Mouse (Mus musculus) Muller cell, postnatal 12 days (primary cell): ENCODE results near the gene Camk1d.

Experiments
- DNase-seq: peaks from one replicate; pipeline ENCODE4 v3.0.0-alpha.2; 2015; ENCODE audit errors: inconsistent ontology term

Camk1d gene

DNA sequence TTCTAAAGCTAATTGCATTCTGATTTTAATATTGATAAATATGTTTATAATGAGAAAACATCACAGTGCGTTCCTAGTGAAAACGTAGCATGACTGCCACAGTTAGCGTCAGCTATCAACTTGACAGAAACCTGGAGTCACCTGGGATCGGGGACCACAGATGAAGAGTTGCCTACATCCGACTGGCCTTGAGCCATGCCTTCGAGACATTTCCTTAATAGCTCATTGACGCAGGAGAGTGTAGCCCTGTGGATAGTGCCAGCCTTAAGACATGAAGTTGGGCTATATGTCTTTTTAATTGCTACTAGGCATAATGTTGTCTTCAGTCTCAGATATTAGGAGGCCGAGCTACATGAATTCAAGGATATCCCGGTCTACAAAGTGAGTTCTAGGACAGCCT lies 315.8 kb downstream of the Camk1d start:
- DNase-seq = no peak

DNA sequence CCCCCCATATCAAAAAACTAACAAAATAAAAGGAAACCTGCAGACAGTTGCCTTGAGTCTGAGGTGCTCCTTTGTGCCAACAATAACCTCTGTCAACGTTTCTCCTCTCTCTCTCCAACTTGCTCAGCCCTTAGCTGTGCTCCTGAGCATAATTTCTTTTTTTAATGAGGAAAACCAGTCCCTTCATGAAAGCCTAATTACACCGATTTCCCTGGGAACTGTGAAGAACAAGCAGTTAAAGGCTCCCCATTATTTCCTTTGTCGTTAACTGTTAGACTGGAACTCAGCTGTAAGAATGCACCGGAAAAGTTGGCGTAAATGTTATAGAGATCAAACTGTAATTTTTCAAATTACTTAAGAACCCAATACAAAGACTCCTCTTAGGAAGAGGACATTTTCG lies 316.3 kb downstream of the Camk1d start:
- DNase-seq = peak; percentile 73

GRCm38 (mm10) chr2:5397468-5397867 lies 316.8 kb downstream of the Camk1d start:
- no peak for DNase-seq

- no peak for DNase-seq
Observed at GRCm38 (mm10) chr2:5396415-5396814, 317.9 kb downstream of the Camk1d start.

DNA sequence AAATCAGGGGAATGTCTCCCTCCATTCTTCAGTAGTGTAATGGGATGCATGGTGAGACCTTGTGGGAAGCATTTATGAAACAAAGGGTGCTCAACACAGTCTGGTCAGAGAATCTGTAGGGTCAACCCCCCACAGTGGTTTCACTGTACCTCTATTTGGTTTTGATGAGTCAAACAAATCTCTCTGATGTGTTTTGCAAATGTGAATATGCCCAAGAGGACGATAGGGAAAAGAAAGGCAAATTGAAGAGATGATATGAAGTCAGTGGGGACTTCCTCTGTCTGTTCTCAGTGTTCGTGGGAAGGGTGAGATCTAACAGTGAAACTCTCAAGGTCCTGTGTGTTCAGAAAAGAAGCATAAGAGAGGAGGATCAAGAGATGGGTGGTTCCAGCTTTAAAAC lies 318.4 kb downstream of the Camk1d start:
- no peak for DNase-seq

DNA sequence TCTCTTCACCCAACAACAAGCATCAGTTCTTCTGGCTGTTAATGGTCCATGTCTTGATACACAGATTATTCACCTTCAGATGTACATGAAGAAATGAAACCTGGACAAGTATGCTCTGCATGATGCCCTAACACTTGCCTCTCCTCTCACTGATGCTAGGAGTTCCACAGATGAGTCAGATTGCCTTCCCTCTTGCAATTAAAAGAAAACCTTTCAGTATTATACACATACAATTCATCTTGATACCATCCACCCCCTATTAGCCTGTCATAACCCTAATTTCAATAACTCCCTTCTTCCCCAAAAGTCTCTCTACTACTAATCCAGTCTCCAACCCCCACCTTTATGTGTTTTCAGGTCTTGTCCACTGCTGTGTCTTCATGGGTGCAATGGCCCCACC lies 321.4 kb downstream of the Camk1d start:
- no peak for DNase-seq

- no peak for DNase-seq
Observed at GRCm38 (mm10) chr2:5392470-5392869, 321.8 kb downstream of the Camk1d start.

DNA sequence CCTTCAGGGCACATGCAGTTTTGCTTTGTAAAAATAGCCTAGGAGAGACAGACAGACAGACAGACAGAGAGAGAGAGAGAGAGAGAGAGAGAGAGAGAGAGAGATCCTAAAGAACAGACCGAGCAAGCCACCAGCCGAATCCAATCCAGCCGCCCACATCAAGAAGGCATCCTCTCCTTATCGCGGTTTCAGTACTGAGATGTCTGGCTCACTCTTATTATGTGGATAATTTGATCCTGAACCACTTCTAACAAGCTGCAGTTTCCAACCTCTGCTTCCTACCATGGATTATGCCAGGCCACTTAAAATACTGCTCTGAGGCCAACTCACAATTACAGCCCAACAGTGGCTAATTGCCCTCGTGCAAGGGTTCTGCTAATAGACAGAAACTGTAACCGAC lies 325.9 kb downstream of the Camk1d start:
- DNase-seq = no peak

DNA sequence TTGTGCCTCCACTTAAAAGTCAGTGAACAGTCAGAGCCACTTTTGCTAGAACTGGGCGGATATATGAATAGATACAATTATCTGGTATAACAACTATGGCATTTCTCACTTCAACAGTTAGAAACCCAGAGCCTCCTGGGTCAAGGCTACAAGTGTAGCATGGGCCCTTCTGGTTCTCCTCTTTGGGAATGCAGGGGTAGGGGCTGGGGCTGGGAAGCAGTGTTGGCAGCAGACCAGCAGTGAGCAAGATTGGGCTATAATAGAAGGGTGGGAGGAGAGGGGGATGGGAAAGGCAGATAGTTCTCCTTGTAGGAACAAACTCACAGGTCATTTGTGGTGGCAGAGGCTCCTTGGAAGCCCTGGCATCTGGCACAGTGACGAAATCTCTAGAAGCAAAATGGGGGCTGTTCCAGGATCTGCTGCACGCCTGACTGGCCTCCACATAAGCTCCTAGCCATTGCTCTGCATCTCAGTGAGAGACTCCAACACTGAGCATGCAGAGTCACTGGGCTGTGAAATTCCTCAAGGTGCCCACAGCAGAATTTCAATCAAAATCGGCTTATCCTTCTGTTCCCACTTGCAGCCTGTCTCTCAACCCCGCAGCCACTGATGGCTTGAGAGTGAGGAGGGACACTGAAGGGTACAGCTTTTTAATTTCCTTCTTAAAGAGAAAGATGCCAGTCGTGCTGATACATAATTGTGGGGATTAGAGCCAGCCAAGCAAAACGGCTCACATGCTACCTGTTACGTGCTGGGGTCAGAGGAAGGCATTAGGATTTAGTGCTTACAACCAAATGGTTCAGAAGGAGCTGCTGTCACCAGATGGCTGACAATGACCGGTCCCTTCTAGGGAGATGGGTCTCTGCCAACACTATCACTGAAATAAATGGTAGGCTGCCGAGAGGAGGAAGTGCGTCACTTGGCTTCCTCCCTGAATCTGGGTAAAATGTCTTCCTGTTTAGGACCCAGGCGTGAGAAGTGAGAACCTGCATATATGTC lies 332.3 kb downstream of the Camk1d start:
- peak; percentile 65 for DNase-seq

- no peak for DNase-seq
Observed at GRCm38 (mm10) chr2:5380973-5381372, 333.3 kb downstream of the Camk1d start.

- DNase-seq = peak; percentile 69
Observed at GRCm38 (mm10) chr2:5378922-5379321, 335.4 kb downstream of the Camk1d start.

- DNase-seq = no peak
Observed at GRCm38 (mm10) chr2:5378066-5378672, 336.1 kb downstream of the Camk1d start.

DNA sequence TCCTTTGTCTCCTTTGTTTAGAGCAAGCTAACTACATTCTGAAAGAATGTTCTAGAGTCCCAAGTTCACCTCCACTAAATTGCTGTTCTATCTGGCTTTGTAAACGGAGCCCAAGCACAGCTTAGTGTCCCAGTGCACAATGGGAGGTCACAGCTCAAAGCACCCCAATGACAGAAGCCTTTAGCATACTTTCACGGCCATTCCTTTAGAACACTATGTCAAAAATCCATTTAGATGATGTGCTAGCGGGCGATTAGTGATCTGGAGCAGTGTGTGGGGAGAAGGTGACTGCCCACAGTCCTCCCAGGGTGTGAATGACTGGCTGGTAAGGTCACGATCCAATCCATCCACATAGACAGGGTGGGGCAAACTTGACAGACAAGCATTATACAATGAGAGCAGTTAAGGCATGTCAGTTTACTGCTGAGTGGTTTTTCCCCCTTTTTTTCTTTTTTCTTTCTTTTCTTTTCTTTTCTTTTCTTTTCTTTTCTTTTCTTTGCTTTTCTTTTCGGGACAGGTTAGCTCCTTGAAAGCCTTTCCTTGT lies 341.4 kb downstream of the Camk1d start:
- DNase-seq = no peak

GRCm38 (mm10) chr2:5371316-5371715 lies 343.0 kb downstream of the Camk1d start:
- no peak for DNase-seq

- peak; percentile 77 for DNase-seq
Observed at GRCm38 (mm10) chr2:5370591-5370990, 343.7 kb downstream of the Camk1d start.

DNA sequence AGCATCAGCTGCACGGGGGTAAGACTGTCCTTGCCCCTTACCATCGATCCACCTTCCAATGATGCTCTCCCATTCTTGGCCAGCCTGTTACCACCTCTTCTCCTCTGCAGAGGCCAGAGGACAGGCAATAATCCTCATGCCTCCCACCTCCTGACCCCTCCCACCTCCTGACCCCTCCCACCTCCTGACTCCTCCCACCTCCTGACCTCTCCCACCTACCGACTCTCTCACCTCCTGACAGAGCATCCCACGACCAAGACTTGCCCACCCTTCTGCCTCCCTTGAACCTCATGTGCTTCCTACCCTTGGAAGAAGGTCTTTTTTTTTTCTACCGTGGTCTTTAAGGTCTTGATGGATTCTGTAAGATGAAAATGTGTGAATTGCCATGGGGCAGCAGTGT lies 350.5 kb downstream of the Camk1d start:
- no peak for DNase-seq

DNA sequence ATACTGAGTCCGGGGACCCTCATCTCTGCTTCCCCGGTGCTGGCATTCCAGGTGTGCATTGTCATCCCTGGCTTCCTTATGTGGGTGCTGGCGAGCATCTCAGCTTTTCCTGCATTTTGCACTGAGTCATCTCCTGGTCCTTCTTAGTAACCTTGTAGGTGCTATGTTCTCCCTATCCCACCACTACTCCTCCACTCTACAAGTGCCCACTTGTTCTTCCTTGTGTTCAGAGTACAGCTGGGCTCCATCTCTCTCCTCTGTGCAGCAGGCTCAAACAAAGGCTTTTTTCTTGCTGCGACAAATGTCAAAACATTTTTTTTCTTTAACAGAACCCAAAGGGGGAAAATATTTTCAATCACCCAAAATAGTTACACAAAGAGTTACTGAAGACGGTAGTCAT lies 356.3 kb downstream of the Camk1d start:
- no peak for DNase-seq

DNA sequence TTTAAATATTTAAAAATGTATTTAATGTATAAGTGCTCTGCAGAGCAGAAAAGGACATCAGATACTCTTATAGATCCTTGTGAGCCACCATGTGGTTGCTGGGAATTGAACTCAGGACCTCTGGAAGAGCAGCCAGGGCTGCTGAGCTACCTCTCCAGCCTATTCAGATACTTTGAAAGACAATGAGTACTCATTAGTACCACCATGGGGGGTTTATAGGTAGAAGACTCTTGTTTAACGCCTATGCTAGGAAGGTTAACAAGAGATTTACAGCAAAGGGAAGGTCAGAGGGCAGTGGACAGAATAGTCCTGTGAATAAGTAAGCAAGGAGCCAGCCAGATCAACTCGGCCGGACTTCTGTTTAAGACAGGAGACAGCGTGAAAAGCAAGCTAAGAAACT lies 357.3 kb downstream of the Camk1d start:
- no peak for DNase-seq

DNA sequence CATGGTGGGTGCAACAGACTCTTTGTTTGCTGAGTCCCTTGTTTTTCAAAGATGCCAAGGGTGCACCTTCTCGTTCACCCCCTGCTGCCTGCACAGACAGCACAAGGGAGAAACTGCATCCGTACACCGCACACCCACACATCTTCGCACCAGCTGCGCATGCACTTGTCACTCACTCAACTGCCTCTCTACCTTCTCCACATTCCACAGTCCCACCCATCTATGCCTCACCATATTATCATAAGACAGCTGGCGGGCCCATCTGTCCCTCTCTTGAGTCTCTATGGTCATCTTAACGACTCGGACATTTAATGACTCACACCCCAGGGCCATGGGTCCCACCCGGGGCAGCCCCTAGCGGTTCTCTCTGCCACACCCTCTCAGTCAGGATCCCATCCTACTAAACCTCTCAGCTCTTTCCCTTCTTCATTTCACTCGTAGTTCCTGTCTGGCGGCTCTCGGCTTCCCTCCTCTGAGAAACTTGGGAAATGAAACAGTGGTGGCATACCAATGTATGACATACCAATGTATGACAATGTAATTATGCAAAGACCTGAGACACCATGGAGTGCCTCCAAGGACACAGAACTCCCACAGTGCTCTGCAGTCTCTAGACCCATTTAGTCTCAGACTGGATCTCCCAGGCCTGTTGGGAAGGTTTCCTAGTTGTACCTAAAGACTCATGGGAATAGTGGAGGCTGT lies 361.3 kb downstream of the Camk1d start:
- no peak for DNase-seq

DNA sequence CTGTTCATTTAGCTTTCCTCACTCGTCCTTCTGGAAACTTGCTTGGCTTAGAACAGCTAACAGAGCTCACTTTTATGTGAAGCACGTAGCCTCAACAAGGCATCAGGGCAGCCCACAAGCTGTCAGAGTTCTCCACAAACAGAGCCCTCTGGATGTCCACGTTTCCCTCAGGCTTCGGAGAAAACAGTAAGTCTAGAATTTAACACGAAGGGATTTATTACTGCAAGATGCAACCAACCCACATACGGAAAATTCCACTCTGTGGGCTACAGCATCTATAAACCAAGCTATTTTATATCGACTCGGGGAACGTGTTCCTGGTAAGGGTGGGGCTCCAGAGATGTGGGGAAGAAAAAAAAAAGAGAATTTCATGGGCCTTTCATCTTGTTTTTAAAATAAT lies 369.0 kb downstream of the Camk1d start:
- DNase-seq = no peak

DNA sequence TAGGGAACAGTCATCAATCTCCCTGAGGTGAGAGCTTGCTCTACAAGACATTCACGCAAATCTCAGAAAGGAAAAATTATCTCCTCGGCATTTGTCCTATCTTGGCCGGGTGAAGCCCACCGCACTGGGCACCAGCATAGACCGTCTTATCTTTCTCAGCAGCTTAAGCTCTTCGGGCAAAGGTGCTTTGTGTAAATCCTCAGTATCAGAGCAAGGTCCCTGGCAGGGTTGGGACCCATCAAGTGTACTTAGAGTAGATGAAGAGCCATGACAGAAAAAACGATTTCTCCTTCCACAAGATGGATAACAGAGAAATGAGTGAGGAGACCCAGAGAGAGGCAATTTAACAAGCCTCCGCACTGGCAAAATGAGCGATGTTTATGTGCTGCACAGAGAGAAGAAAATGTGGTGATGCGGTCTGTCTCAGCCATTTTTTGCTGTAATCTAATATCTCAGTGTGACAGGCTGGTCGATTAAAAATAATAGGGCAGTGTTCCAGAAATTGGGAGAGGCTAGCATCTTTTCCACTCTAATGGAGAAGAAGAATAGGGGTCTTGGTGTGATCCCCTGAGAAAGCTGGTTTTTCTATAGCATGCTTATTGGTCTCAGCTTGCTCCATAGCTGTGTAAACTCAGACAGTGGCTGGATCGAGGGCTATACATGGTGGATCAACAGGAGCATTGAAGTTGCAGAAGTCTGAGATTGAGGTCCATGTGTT lies 386.6 kb downstream of the Camk1d start:
- no peak for DNase-seq

DNA sequence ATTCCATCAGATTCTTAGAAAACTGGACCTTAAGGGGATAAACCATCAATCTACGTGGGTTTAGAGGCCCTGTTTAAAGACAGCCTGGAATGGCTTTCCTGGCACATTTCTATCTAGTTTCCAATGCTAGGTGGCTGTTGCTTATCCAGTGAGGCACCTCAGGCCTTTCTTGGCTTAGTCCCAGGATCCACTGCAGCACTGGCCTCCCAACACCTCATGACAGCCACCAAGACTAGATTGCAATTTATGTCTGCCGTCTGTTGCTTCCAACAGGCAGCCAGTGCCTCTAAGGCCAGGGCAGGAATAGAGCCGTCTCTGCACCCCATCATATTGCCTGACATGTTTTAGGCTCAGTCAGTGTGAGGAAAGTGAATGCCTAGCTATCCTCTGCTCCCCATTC lies 389.5 kb downstream of the Camk1d start:
- DNase-seq = no peak
